Mouse (Mus musculus): ENCODE measurements around the gene Galnt10.

DNA sequence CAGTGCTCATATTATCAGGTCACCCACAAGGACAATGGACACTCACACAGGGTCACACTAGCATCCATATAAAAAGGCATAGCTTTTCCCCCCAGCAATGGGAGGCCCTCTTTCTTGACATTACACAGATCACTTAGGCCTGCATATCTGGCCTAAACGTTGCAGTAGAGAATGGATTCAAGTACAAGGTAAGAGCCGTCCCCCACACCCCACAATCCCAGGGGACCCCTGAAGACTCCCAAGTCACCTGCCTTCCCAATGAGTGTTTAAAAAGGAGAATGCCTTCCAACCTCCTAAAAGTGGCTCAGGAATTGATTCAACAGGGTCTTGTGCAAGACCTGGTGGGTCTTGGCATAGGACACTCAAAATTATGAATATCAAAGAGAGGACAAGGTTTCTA lies 190.1 kb downstream of the Galnt10 start:
- TF ChIP-seq POLR2A (IDR thresholded peaks at IDR 0.05; ENCODE audit: insufficient read length, low read depth) (no peak), USF1 (IDR thresholded peaks at IDR 0.05; ENCODE audit: low read depth) (no peak), SRF (IDR thresholded peaks at IDR 0.05; ENCODE audit: control insufficient read depth, insufficient read length, low read depth) (no peak)

All from myocyte (in vitro differentiated cells).